Mouse (Mus musculus): ENCODE measurements at regions not wholly inside any gene's neighbourhood (a gene's known extent, or its start where the extent isn't known, plus 50 kb on each side); places are given as distances from the start of the nearest gene placed in this dataset.
"Not testable (repeated sequence)": the region's sequence is repeated elsewhere in the genome, so short reads cannot be mapped to it uniquely, and the experiment has no call there.

GRCm38 (mm10) chr17:13654606-13655005 is 105.7 kb upstream of the Afdn start:
- H3K27ac ChIP-seq (replicated peaks); H3K4me2 ChIP-seq; H3K36me3 ChIP-seq; H3K27me3 ChIP-seq; ATAC-seq (ENCODE audit: low FRiP score, low read depth); H3K9ac ChIP-seq; H3K9me3 ChIP-seq; H3K4me3 ChIP-seq: not testable (repeated sequence)
- peaks cover 36% of the 10 kb centered on the region for H3K4me1 ChIP-seq (replicated peaks)
- 70% methylated on average over 1 of the region's 1 CpGs for WGBS

GRCm38 (mm10) chr17:13656065-13656464 is 104.3 kb upstream of the Afdn start:
- Histone ChIP-seq H3K4me1 (replicated peaks) (peaks cover 36% of the 10 kb centered on the region), H3K9me3 (no peaks in the 10 kb centered on the region), H3K36me3 (no peaks in the 10 kb centered on the region), H3K27me3 (no peaks in the 10 kb centered on the region), H3K4me2 (peak overlapping the region; percentile 32; the same call in 1 of the 2 replicates), H3K9ac (no peak overlapping the region), H3K27ac (replicated peaks) (peak overlapping the region; percentile 17; the same call in 1 of the 2 replicates), H3K4me3 (no peak overlapping the region)
- 14% methylated on average over 3 of the region's 3 CpGs for WGBS
- ATAC-seq (ENCODE audit: low FRiP score, low read depth): peak; percentile 40; the same call in 1 of the 2 replicates

- WGBS: under 1% methylated on average over 11 of the region's 15 CpGs
- Histone ChIP-seq H3K27me3 (no peaks in the 10 kb centered on the region), H3K4me2 (peak overlapping the region; percentile 32), H3K4me3 (no peak overlapping the region), H3K27ac (replicated peaks) (peak overlapping the region; percentile 75), H3K9me3 (no peaks in the 10 kb centered on the region), H3K4me1 (replicated peaks) (peaks cover 36% of the 10 kb centered on the region), H3K9ac (no peak overlapping the region), H3K36me3 (no peaks in the 10 kb centered on the region)
- ATAC-seq (ENCODE audit: low FRiP score, low read depth): peak; percentile 43
These were observed 103.7 kb upstream of the Afdn start for GRCm38 (mm10) chr17:13656485-13657181.

GRCm38 (mm10) chr17:13657182-13657562 is 103.2 kb upstream of the Afdn start:
- no peaks in the 10 kb centered on the region for H3K27me3 ChIP-seq
- 23% methylated on average over 10 of the region's 10 CpGs for WGBS
- peak overlapping the region; percentile 75 for H3K27ac ChIP-seq (replicated peaks)
- peaks cover 36% of the 10 kb centered on the region for H3K4me1 ChIP-seq (replicated peaks)
- H3K9me3 ChIP-seq: no peaks in the 10 kb centered on the region
- no peaks in the 10 kb centered on the region for H3K36me3 ChIP-seq
- peak overlapping the region; percentile 32 for H3K4me2 ChIP-seq
- ATAC-seq (ENCODE audit: low FRiP score, low read depth): no peak
- H3K4me3 ChIP-seq: no peak overlapping the region
- H3K9ac ChIP-seq: no peak overlapping the region

- 27% methylated on average over 9 of the region's 9 CpGs for WGBS
These were observed 102.6 kb upstream of the Afdn start for GRCm38 (mm10) chr17:13657656-13658292.

GRCm38 (mm10) chr17:13658321-13658978 is 101.9 kb upstream of the Afdn start:
- no peaks in the 10 kb centered on the region for H3K9me3 ChIP-seq
- H3K4me3 ChIP-seq: no peak overlapping the region
- H3K4me2 ChIP-seq: no peak overlapping the region
- peak overlapping the region; percentile 75 for H3K27ac ChIP-seq (replicated peaks)
- ATAC-seq (ENCODE audit: low FRiP score, low read depth): peak; percentile 68
- WGBS: 19% methylated on average over 3 of the region's 3 CpGs
- no peak overlapping the region for H3K9ac ChIP-seq
- H3K27me3 ChIP-seq: no peaks in the 10 kb centered on the region
- peaks cover 36% of the 10 kb centered on the region for H3K4me1 ChIP-seq (replicated peaks)
- H3K36me3 ChIP-seq: no peaks in the 10 kb centered on the region

More at GRCm38 (mm10) chr17:13657656-13658292, 102.6 kb upstream of the Afdn start:
- ATAC-seq (ENCODE audit: low FRiP score, low read depth): peak; percentile 81
- H3K4me1 ChIP-seq (replicated peaks): peaks cover 36% of the 10 kb centered on the region
- no peaks in the 10 kb centered on the region for H3K36me3 ChIP-seq
- H3K27ac ChIP-seq (replicated peaks): peak overlapping the region; percentile 75
- no peak overlapping the region for H3K4me2 ChIP-seq
- H3K4me3 ChIP-seq: no peak overlapping the region
- H3K9me3 ChIP-seq: no peaks in the 10 kb centered on the region
- no peaks in the 10 kb centered on the region for H3K27me3 ChIP-seq
- H3K9ac ChIP-seq: no peak overlapping the region

- H3K9me3 ChIP-seq: no peaks in the 10 kb centered on the region
- no peaks in the 10 kb centered on the region for H3K27me3 ChIP-seq
- H3K9ac ChIP-seq: no peak overlapping the region
- H3K4me2 ChIP-seq: 0 out of 2 replicates have a peak overlapping the region, but pooled peaks have one; percentile 10
- WGBS: 13% methylated on average over 8 of the region's 8 CpGs
- H3K27ac ChIP-seq (replicated peaks): peak overlapping the region; percentile 75
- peaks cover 36% of the 10 kb centered on the region for H3K4me1 ChIP-seq (replicated peaks)
- H3K36me3 ChIP-seq: no peaks in the 10 kb centered on the region
- no peak for ATAC-seq (ENCODE audit: low FRiP score, low read depth)
- H3K4me3 ChIP-seq: no peak overlapping the region
These were observed 101.2 kb upstream of the Afdn start for GRCm38 (mm10) chr17:13659103-13659502.

- H3K27me3 ChIP-seq: no peaks in the 10 kb centered on the region
- no peak overlapping the region for H3K4me3 ChIP-seq
- WGBS: 64% methylated on average over 4 of the region's 4 CpGs
These were observed 100.4 kb upstream of the Afdn start for GRCm38 (mm10) chr17:13659943-13660342.

GRCm38 (mm10) chr17:13661023-13661422 is 99.3 kb upstream of the Afdn start:
- no peak for ATAC-seq (ENCODE audit: low FRiP score, low read depth)

More at GRCm38 (mm10) chr17:13659943-13660342, 100.4 kb upstream of the Afdn start:
- Histone ChIP-seq H3K27ac (replicated peaks) (no peak overlapping the region), H3K4me2 (no peak overlapping the region), H3K9ac (no peak overlapping the region), H3K9me3 (no peaks in the 10 kb centered on the region), H3K36me3 (no peaks in the 10 kb centered on the region), H3K4me1 (replicated peaks) (peaks cover 36% of the 10 kb centered on the region)
- ATAC-seq (ENCODE audit: low FRiP score, low read depth): no peak

GRCm38 (mm10) chr17:13662152-13662551 is 98.2 kb upstream of the Afdn start:
- Histone ChIP-seq H3K9ac (no peak overlapping the region), H3K4me2 (no peak overlapping the region), H3K27ac (replicated peaks) (no peak overlapping the region), H3K36me3 (no peaks in the 10 kb centered on the region), H3K27me3 (no peaks in the 10 kb centered on the region), H3K9me3 (no peaks in the 10 kb centered on the region), H3K4me3 (no peak overlapping the region), H3K4me1 (replicated peaks) (peaks cover 32% of the 10 kb centered on the region)
- ATAC-seq (ENCODE audit: low FRiP score, low read depth): no peak
- 63% methylated on average over 4 of the region's 4 CpGs for WGBS

More at GRCm38 (mm10) chr17:13661023-13661422, 99.3 kb upstream of the Afdn start:
- WGBS: 88% methylated on average over 8 of the region's 8 CpGs
- Histone ChIP-seq H3K9me3 (no peaks in the 10 kb centered on the region), H3K4me1 (replicated peaks) (peaks cover 34% of the 10 kb centered on the region), H3K36me3 (no peaks in the 10 kb centered on the region), H3K27me3 (no peaks in the 10 kb centered on the region), H3K9ac (no peak overlapping the region), H3K27ac (replicated peaks) (no peak overlapping the region), H3K4me2 (no peak overlapping the region), H3K4me3 (no peak overlapping the region)

All from hindbrain, embryonic 15.5 days (tissue).